Mouse (Mus musculus) cerebellum, adult 8-10 months (tissue): ENCODE measurements around the gene Fabp6.

ENCODE experiments used
- DNase-seq: peaks from one replicate; pipeline ENCODE4 v3.0.0; 2022

Gene Fabp6

GRCm38 (mm10) chr11:43601440-43601839 lies at the start of gene Fabp6:
Gene Fabp6 (minus strand): TSS chr11:43601540.
- no peak for DNase-seq

- DNase-seq, result no peak
Observed at GRCm38 (mm10) chr11:43645286-43645685, 43.9 kb upstream of the Fabp6 start.

- peak; percentile 12 for DNase-seq
Observed at GRCm38 (mm10) chr11:43643180-43643591, 41.8 kb upstream of the Fabp6 start.

- no peak for DNase-seq
Observed at GRCm38 (mm10) chr11:43638486-43638885, 37.1 kb upstream of the Fabp6 start.

- DNase-seq, result no peak
Observed at GRCm38 (mm10) chr11:43636761-43637160, 35.4 kb upstream of the Fabp6 start.

- no peak for DNase-seq
Observed at GRCm38 (mm10) chr11:43633658-43634401, 32.5 kb upstream of the Fabp6 start.

GRCm38 (mm10) chr11:43633165-43633564 lies 31.8 kb upstream of the Fabp6 start:
- DNase-seq, result no peak

- no peak for DNase-seq
Observed at GRCm38 (mm10) chr11:43632566-43632965, 31.2 kb upstream of the Fabp6 start.

- DNase-seq, result no peak
Observed at GRCm38 (mm10) chr11:43631645-43632044, 30.3 kb upstream of the Fabp6 start.

- DNase-seq, result no peak
Observed at GRCm38 (mm10) chr11:43626927-43627645, 25.7 kb upstream of the Fabp6 start.

- DNase-seq, result peak; percentile 43
Observed at GRCm38 (mm10) chr11:43626300-43626926, 25.1 kb upstream of the Fabp6 start.

GRCm38 (mm10) chr11:43624341-43624740 lies 23.0 kb upstream of the Fabp6 start:
- no peak for DNase-seq

- no peak for DNase-seq
Observed at GRCm38 (mm10) chr11:43621769-43622168, 20.4 kb upstream of the Fabp6 start.

- DNase-seq, result no peak
Observed at GRCm38 (mm10) chr11:43618403-43618802, 17.1 kb upstream of the Fabp6 start.

GRCm38 (mm10) chr11:43617924-43618323 lies 16.6 kb upstream of the Fabp6 start:
- no peak for DNase-seq

GRCm38 (mm10) chr11:43612834-43613488 lies 11.6 kb upstream of the Fabp6 start:
- peak; percentile 86 for DNase-seq

GRCm38 (mm10) chr11:43610662-43611033 lies 9.3 kb upstream of the Fabp6 start:
- DNase-seq, result no peak

GRCm38 (mm10) chr11:43610006-43610661 lies 8.8 kb upstream of the Fabp6 start:
- no peak for DNase-seq

- DNase-seq, result no peak
Observed at GRCm38 (mm10) chr11:43608440-43608839, 7.1 kb upstream of the Fabp6 start.

GRCm38 (mm10) chr11:43605859-43606258 lies 4.5 kb upstream of the Fabp6 start:
- DNase-seq, result no peak

GRCm38 (mm10) chr11:43604891-43605290 lies 3.6 kb upstream of the Fabp6 start:
- DNase-seq, result no peak

GRCm38 (mm10) chr11:43604207-43604606 lies 2.9 kb upstream of the Fabp6 start:
- DNase-seq, result no peak
